31 mouse cellular contexts compared by ENCODE assay signal in genomic region chr17:78766084-78766483, GRCm38 (mm10).
"Had no signal": no experiment of that assay in that cellular context is flagged by ENCODE, and none has a peak within 500 bp of the region (broad histone marks: within the 10 kb centered on the region; RNA-seq: fewer than 3 reads in every experiment).

No protein-coding gene starts in this region.

- H3K4me1 ChIP-seq: hindbrain, embryonic 10.5 days; hindbrain, embryonic 12.5 days; hindbrain, embryonic 13.5 days; hindbrain, embryonic 15.5 days; intestine, embryonic 15.5 days; kidney, embryonic 15.5 days had no signal

- H3K9ac ChIP-seq: heart, embryonic 12.5 days; heart, embryonic 13.5 days; heart, embryonic 15.5 days; hindbrain, embryonic 12.5 days; hindbrain, embryonic 13.5 days; hindbrain, embryonic 14.5 days; hindbrain, embryonic 15.5 days; intestine, embryonic 15.5 days; kidney, embryonic 15.5 days had no signal

- DNase-seq: heart, postnatal 10 days; heart, postnatal 14 days; heart, postnatal 36 days; heart, postnatal 4 days; kidney, adult 11 months; kidney, adult 18-20 months; kidney, adult 2 months; kidney, adult 8-10 months; kidney, adult 9 months; kidney, postnatal 10 days; kidney, postnatal 14 days; kidney, postnatal 25 days; kidney, postnatal 36 days; kidney, postnatal 4 days; layer of hippocampus, adult 9-11 months; layer of hippocampus, postnatal 36 days had no signal

- H3K27me3 ChIP-seq: heart, embryonic 12.5 days; heart, embryonic 13.5 days; heart, embryonic 15.5 days; hindbrain, embryonic 12.5 days; hindbrain, embryonic 13.5 days; hindbrain, embryonic 15.5 days; intestine, embryonic 15.5 days; kidney, embryonic 15.5 days had no signal

- H3K4me2 ChIP-seq: heart, embryonic 11.5 days; heart, embryonic 12.5 days; heart, embryonic 13.5 days; heart, embryonic 15.5 days; hindbrain, embryonic 12.5 days; hindbrain, embryonic 13.5 days; hindbrain, embryonic 14.5 days; hindbrain, embryonic 15.5 days; intestine, embryonic 15.5 days; kidney, embryonic 15.5 days had no signal

- H3K9me3 ChIP-seq: heart, embryonic 12.5 days; heart, embryonic 13.5 days; heart, embryonic 15.5 days; hindbrain, embryonic 10.5 days; hindbrain, embryonic 12.5 days; hindbrain, embryonic 13.5 days; hindbrain, embryonic 15.5 days; intestine, embryonic 15.5 days; kidney, embryonic 15.5 days had no signal

- H3K27ac ChIP-seq: heart, embryonic 13.5 days; hindbrain, embryonic 10.5 days; hindbrain, embryonic 12.5 days; hindbrain, embryonic 13.5 days; hindbrain, embryonic 14.5 days; hindbrain, embryonic 15.5 days; hindbrain, postnatal 0 days; intestine, embryonic 15.5 days; kidney, embryonic 15.5 days; kidney, postnatal 0 days; layer of hippocampus, adult 2 months; left cerebral cortex, adult 2 months had no signal

- H3K4me3 ChIP-seq: heart, embryonic 12.5 days; heart, embryonic 13.5 days; heart, embryonic 15.5 days; hindbrain, embryonic 10.5 days; hindbrain, embryonic 12.5 days; hindbrain, embryonic 13.5 days; hindbrain, embryonic 15.5 days; intestine, embryonic 15.5 days; kidney, embryonic 15.5 days; layer of hippocampus, adult 2 months; left cerebral cortex, adult 2 months had no signal
